Mouse (Mus musculus): Measurements from ENCODE around the gene Serpinb9d. TPM values are rescaled to one million over a fixed set of nuclear protein-coding genes. Genes with fewer than 3 reads are reported as not detected.

Gene Serpinb9d
- not detected for polyA plus RNA-seq (2014; fragmentation: Illumina TruSeq; extraction: RNeasy Lipid Tissue Mini Kit (QIAGEN cat#74804))

DNA sequence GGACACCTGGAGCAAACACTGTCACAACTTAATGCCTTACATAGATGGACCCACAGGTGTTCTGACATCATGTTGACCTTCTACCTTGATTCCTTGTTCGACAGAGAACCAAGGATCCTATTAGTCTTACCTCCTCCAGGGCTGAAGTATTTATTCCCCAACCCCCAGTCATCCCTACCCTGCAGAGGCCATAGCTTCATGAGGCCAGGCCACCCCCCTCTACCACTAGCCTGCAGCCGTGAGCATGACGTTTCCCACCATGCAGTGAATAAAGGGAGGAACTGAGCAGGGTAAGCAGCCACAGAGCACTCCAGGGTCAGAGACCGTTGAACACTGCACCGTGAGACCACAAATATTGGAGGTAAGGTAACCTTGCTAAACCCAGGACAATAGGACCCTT is at the start of gene Serpinb9d:
Serpinb9d (plus strand) TSS at position 301 of the 400 bp plus-strand sequence.

DNA sequence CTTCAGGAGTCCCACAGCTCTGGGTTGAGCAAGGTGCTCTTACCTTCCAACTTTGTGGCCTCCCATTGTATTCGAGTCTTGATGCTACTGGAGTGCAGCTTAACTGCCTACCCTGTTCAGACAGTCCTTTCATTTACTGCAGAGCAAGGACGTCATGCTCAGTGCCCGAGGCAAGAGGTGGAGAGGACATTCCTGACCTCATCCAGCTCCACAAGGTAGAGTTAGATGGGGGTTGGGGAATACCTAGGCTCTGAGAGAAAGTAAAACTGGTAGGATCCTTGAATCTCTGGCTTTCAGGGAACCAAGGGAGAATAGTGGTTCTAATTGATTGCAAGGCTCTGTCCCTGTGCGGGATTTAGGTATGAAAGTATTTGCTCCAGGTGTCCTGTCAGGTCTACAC is 33.1 kb upstream of the Serpinb9d start, which contains the start of gene Serpinb9c:
Serpinb9c (minus strand) TSS at position 101 of the 400 bp plus-strand sequence.

DNA sequence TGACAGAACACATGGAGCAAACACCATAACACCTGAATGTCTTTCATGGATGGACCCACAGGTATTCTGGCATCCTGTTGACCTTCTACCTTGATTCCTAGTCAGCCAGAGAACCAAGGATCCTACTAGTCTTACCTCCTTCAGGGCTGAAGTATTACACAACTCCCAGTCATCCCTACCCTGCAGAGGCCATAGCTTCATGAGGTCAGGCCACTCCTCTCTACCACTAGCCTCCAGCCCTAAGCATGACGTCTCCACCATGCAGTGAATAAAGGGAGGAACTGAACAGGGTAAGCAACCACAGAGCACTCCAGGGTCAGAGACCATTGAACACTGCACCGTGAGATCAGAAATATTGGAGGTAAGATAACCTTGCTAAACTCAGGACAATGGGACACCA is 56.6 kb downstream of the Serpinb9d start, which contains the start of gene Serpinb9e:
Serpinb9e (plus strand) TSS at position 301 of the 400 bp plus-strand sequence.

Other genes with a start within 250 kb of the Serpinb9d start
- gene Serpinb6b, start 227.8 kb upstream of the Serpinb9d start, polyA plus RNA-seq (2014; fragmentation: Illumina TruSeq; extraction: RNeasy Lipid Tissue Mini Kit (QIAGEN cat#74804)): 297 TPM
- 132 TPM for gene Serpinb9, start 189.7 kb upstream of the Serpinb9d start, polyA plus RNA-seq (2014; fragmentation: Illumina TruSeq; extraction: RNeasy Lipid Tissue Mini Kit (QIAGEN cat#74804))
- 1.6 TPM for gene Serpinb9b, start 165.5 kb upstream of the Serpinb9d start, polyA plus RNA-seq (2014; fragmentation: Illumina TruSeq; extraction: RNeasy Lipid Tissue Mini Kit (QIAGEN cat#74804))
- 1.3 TPM for gene Serpinb1b, start 114.4 kb upstream of the Serpinb9d start, polyA plus RNA-seq (2014; fragmentation: Illumina TruSeq; extraction: RNeasy Lipid Tissue Mini Kit (QIAGEN cat#74804))
- gene Serpinb9c, start 33.2 kb upstream of the Serpinb9d start, polyA plus RNA-seq (2014; fragmentation: Illumina TruSeq; extraction: RNeasy Lipid Tissue Mini Kit (QIAGEN cat#74804)): not detected
- gene Serpinb9e, start 56.7 kb downstream of the Serpinb9d start, polyA plus RNA-seq (2014; fragmentation: Illumina TruSeq; extraction: RNeasy Lipid Tissue Mini Kit (QIAGEN cat#74804)): not detected
- not detected for gene Serpinb9f, start 131.1 kb downstream of the Serpinb9d start, polyA plus RNA-seq (2014; fragmentation: Illumina TruSeq; extraction: RNeasy Lipid Tissue Mini Kit (QIAGEN cat#74804))
- gene Gm11397, start 202.8 kb downstream of the Serpinb9d start, polyA plus RNA-seq (2014; fragmentation: Illumina TruSeq; extraction: RNeasy Lipid Tissue Mini Kit (QIAGEN cat#74804)): not detected

Data from ovary, adult 10 weeks (tissue).